Mouse (Mus musculus): ENCODE results near the gene Ncoa7. TPM values are rescaled to one million over a fixed set of nuclear protein-coding genes. Genes with fewer than 3 reads are reported as not detected.

Ncoa7 gene
- polyA plus RNA-seq, 1 experiment = 3.9 TPM

DNA sequence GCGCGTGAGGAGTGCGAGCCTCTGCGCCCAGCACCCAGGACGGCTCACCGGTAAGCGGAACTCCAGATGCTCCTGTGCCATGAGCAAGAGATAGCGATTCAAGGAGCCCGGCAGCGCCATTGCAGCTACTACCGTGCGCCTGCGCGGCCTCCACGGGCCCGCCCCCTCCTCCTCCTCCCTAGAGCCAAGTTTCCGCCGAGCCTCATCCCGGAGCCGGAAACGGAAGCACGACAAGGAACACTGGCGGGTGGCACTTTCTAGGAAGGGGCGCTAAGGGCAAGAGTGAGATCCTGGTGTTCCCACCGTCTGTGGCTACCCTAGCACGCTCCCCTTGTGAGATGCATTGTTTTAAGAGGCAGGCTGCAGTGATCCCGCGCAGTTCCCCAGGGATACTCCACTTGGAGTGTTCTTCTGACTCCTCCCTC is 202.6 kb downstream of the Ncoa7 start, which contains the start of gene Trmt11:
Gene Trmt11 (minus strand): TSS at position 208 of the 425 bp plus-strand sequence.
- TF ChIP-seq FOSL1 (IDR thresholded peaks at IDR 0.05; ENCODE audit: insufficient read depth, low read length, poor library complexity, severe bottlenecking) (no peak), USF1 (IDR thresholded peaks at IDR 0.05; ENCODE audit: low read depth) (no peak), CEBPB (IDR thresholded peaks at IDR 0.05; ENCODE audit: low read depth) (no peak), MYOG (IDR thresholded peaks at IDR 0.05; ENCODE audit: control insufficient read depth, extremely low read depth, insufficient read length) (no peak), MYOD1 (IDR thresholded peaks at IDR 0.05; ENCODE audit: control insufficient read depth, insufficient read length, low read depth) (no peak), CTCF (IDR thresholded peaks at IDR 0.05; ENCODE audit: control insufficient read depth, insufficient read depth, insufficient read length) (no peak), MAX (IDR thresholded peaks at IDR 0.05) (no peak)
- Histone ChIP-seq H3K27me3 (ENCODE audit: control insufficient read depth, insufficient read depth, insufficient read length) (no peaks in the 10 kb centered on the region), H3K79me3 (ENCODE audit: low read depth) (peaks cover 27% of the 10 kb centered on the region)

DNA sequence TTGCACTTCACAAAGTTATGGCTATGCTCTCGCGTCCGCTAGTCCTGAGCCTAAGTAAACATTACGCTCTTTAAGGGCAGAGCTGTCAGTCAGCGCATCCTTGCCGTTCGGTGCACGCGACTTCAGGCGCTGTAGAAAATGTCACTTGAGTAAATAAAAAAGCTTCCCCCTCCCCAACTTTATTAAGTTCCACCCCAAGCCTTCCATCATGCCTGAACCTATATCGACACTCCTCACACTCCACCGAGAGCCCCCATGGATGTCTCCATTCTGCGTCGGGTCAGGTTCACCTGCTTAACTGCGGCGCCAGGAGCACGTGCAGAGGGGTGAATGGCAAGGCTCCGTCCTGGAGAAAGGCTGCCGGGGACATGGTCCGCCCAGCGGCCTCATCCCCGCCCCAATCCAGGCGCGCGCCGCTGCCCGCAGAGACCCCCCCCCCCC is 203.0 kb downstream of the Ncoa7 start:
- Histone ChIP-seq H3K79me2 (ENCODE audit: control insufficient read depth, insufficient read depth) (peaks cover 41% of the 10 kb centered on the region), H3K27me3 (ENCODE audit: control insufficient read depth, insufficient read depth, insufficient read length) (no peaks in the 10 kb centered on the region), H3K36me3 (ENCODE audit: control insufficient read depth, insufficient read depth) (peaks cover 29% of the 10 kb centered on the region), H3K4me3 (ENCODE audit: insufficient read depth, poor library complexity, severe bottlenecking) (peak overlapping the region; percentile 81), H3K79me3 (ENCODE audit: low read depth) (peaks cover 27% of the 10 kb centered on the region), H3ac (ENCODE audit: control insufficient read depth, insufficient read length, low read depth) (peak overlapping the region; percentile 76)
- TF ChIP-seq FOSL1 (IDR thresholded peaks at IDR 0.05; ENCODE audit: insufficient read depth, low read length, poor library complexity, severe bottlenecking) (no peak), MAX (IDR thresholded peaks at IDR 0.05) (peak; percentile 65), USF1 (IDR thresholded peaks at IDR 0.05; ENCODE audit: low read depth) (no peak)

More for the DNA sequence above, 202.6 kb downstream of the Ncoa7 start, which contains the start of gene Trmt11:
- Histone ChIP-seq H3K36me3 (ENCODE audit: control insufficient read depth, insufficient read depth) (peaks cover 24% of the 10 kb centered on the region), H3K79me2 (ENCODE audit: control insufficient read depth, insufficient read depth) (peaks cover 38% of the 10 kb centered on the region), H3ac (ENCODE audit: control insufficient read depth, insufficient read length, low read depth) (peak within 1 kb of the TSS; percentile 76), H3K4me3 (ENCODE audit: insufficient read depth, poor library complexity, severe bottlenecking) (peak within 1 kb of the TSS; percentile 81)

DNA sequence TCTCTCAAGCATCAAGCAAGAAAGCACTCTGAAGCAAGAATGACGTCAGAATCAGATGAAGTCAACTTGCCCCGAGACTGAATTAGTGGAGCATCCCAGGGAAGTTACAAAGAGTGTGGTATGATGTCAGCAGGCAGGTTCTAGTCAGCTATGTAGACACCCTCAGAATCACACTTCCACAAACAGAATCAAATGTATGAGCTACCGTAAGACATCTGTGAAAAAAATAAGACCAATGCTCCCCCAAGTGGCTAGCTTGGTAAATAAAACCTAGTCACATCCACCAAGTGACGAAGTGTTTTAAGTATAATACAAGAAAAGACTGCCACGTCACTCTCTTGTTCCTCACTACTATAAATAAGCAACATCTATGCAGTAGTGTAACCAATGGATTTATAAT is 216.1 kb downstream of the Ncoa7 start:
- Histone ChIP-seq H3K27me3 (ENCODE audit: control insufficient read depth, insufficient read depth, insufficient read length) (no peaks in the 10 kb centered on the region), H3K79me3 (ENCODE audit: low read depth) (peaks cover 6% of the 10 kb centered on the region), H3ac (ENCODE audit: control insufficient read depth, insufficient read length, low read depth) (no peak overlapping the region), H3K4me3 (ENCODE audit: insufficient read depth, poor library complexity, severe bottlenecking) (no peak overlapping the region), H3K79me2 (ENCODE audit: control insufficient read depth, insufficient read depth) (peaks cover 10% of the 10 kb centered on the region), H3K36me3 (ENCODE audit: control insufficient read depth, insufficient read depth) (peaks cover 87% of the 10 kb centered on the region)
- no peak for TF ChIP-seq MAX (IDR thresholded peaks at IDR 0.05)
- no peak for TF ChIP-seq CEBPB (IDR thresholded peaks at IDR 0.05; ENCODE audit: low read depth)
- no peak for TF ChIP-seq USF1 (IDR thresholded peaks at IDR 0.05; ENCODE audit: low read depth)
- TF ChIP-seq MYOG (IDR thresholded peaks at IDR 0.05; ENCODE audit: control insufficient read depth, extremely low read depth, insufficient read length) = no peak
- TF ChIP-seq CTCF (IDR thresholded peaks at IDR 0.05; ENCODE audit: control insufficient read depth, insufficient read depth, insufficient read length) = no peak
- no peak for TF ChIP-seq MYOD1 (IDR thresholded peaks at IDR 0.05; ENCODE audit: control insufficient read depth, insufficient read length, low read depth)
- TF ChIP-seq FOSL1 (IDR thresholded peaks at IDR 0.05; ENCODE audit: insufficient read depth, low read length, poor library complexity, severe bottlenecking) = no peak

DNA sequence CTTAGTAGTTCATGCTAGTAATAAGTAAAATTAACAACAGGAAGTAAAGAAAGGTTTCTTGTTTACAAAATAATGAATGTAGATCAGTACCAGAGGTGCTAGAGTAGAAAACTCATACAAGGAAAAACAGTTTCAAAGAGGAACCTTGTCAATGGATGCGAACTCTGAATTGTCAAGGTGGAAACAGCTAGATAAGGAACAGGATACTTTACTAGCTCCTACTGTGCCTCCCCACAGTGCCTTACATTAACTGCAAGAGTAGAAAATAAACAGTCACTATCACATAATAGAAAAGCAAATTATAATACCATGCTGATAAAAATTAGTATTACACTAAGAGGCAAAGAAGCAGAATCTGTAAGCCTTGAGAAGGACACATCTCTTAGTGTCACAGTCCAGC is 217.4 kb downstream of the Ncoa7 start:
- Histone ChIP-seq H3K36me3 (ENCODE audit: control insufficient read depth, insufficient read depth) (peaks cover 81% of the 10 kb centered on the region), H3K27me3 (ENCODE audit: control insufficient read depth, insufficient read depth, insufficient read length) (no peaks in the 10 kb centered on the region)

More for the DNA sequence above, 217.4 kb downstream of the Ncoa7 start:
- H3K79me3 ChIP-seq (ENCODE audit: low read depth) = peaks cover 11% of the 10 kb centered on the region
- H3K4me3 ChIP-seq (ENCODE audit: insufficient read depth, poor library complexity, severe bottlenecking) = no peak overlapping the region
- TF ChIP-seq MYOG (IDR thresholded peaks at IDR 0.05; ENCODE audit: control insufficient read depth, extremely low read depth, insufficient read length) (no peak), CTCF (IDR thresholded peaks at IDR 0.05; ENCODE audit: control insufficient read depth, insufficient read depth, insufficient read length) (no peak), USF1 (IDR thresholded peaks at IDR 0.05; ENCODE audit: low read depth) (no peak), CEBPB (IDR thresholded peaks at IDR 0.05; ENCODE audit: low read depth) (no peak), FOSL1 (IDR thresholded peaks at IDR 0.05; ENCODE audit: insufficient read depth, low read length, poor library complexity, severe bottlenecking) (no peak), MYOD1 (IDR thresholded peaks at IDR 0.05; ENCODE audit: control insufficient read depth, insufficient read length, low read depth) (no peak), MAX (IDR thresholded peaks at IDR 0.05) (no peak)
- no peak overlapping the region for H3ac ChIP-seq (ENCODE audit: control insufficient read depth, insufficient read length, low read depth)
- H3K79me2 ChIP-seq (ENCODE audit: control insufficient read depth, insufficient read depth) = peaks cover 12% of the 10 kb centered on the region

Other genes with a start within 250 kb of the Ncoa7 start
- gene Trmt11, start 202.6 kb downstream of the Ncoa7 start, polyA plus RNA-seq (2012; fragmentation: generic; extraction: Trizol) = 2.6 TPM
- 8.1 TPM for gene Hint3, start 173.7 kb downstream of the Ncoa7 start, polyA plus RNA-seq (2012; fragmentation: generic; extraction: Trizol)
- 0.06 TPM for gene Hey2, start 39.5 kb upstream of the Ncoa7 start, polyA plus RNA-seq (2012; fragmentation: generic; extraction: Trizol)

Data from C2C12 (cell line).